In the genomic region with DNA sequence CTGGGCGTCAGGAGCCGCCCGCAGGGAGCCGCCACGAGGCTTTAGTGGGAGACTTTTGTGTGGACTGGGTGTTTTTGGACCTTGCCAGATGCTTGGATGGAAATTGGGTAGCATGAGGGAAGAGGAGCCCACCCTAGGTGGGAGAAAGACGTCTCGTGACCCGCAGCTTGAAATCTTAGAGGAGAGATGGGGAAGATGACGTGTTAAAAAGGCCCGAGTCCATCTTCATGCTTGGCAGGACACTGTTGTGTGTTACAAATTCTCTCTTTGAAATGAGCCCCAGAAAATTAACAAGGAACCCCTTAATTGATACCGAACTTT, we compare ENCODE assay signal across 7 mouse cellular contexts. TPM values are rescaled to one million over a fixed set of nuclear protein-coding genes. Genes with fewer than 3 reads are reported as not detected.
DNase-seq lines count a peak whose midpoint lies in the region; ATAC-seq and TF ChIP-seq lines count a peak whose summit lies in the region.

No protein-coding gene starts in this region.

- no peak for TF ChIP-seq EP300 in lung, postnatal 0 days (IDR thresholded peaks at IDR 0.05)

- TF ChIP-seq CTCF in lung, postnatal 0 days (IDR thresholded peaks at IDR 0.05), result no peak

- H3K4me1 ChIP-seq in lung, postnatal 0 days (ENCODE audit: insufficient read depth, low read depth, low read length), result peaks cover 14% of the 10 kb centered on the region; the same call in 1 of the 2 replicates
- peaks cover 16% of the 10 kb centered on the region for H3K4me1 ChIP-seq in limb, embryonic 12.5 days (replicated peaks)
- peaks cover 14% of the 10 kb centered on the region for H3K4me1 ChIP-seq in stomach, embryonic 14.5 days (ENCODE audit: control insufficient read depth, insufficient read depth, low read length)

- H3K27me3 ChIP-seq in lung, postnatal 0 days (replicated peaks; ENCODE audit: insufficient read depth, low read length), result no peaks in the 10 kb centered on the region
- no peaks in the 10 kb centered on the region for H3K27me3 ChIP-seq in limb, embryonic 12.5 days
- H3K27me3 ChIP-seq in stomach, embryonic 14.5 days (ENCODE audit: control insufficient read depth, insufficient read depth, low read length), result no peaks in the 10 kb centered on the region

- peak overlapping the region; percentile 89 for H3K9ac ChIP-seq in lung, postnatal 0 days (replicated peaks; ENCODE audit: low read depth)
- H3K9ac ChIP-seq in limb, embryonic 12.5 days (replicated peaks), result peak overlapping the region; percentile 94
- H3K9ac ChIP-seq in stomach, embryonic 14.5 days (replicated peaks; ENCODE audit: low read depth, low read length), result peak overlapping the region; percentile 86

- DNase-seq in lung, postnatal 0 days (ENCODE audit: low spot score), result no peak
- DNase-seq in lung, postnatal 14 days, result no peak
- no peak for DNase-seq in adrenal gland, adult 18-20 months (ENCODE audit: low spot score in 2 of 2)
- DNase-seq in right cerebral cortex, postnatal 36 days (ENCODE audit: low spot score in 2 of 2), result no peak

- ATAC-seq in lung, postnatal 0 days, result no peak
- peak; percentile 11; the same call in 1 of the 2 replicates for ATAC-seq in erythroblast, adult 5-6 weeks (replicated peaks; ENCODE audit: low FRiP score, poor library complexity, severe bottlenecking)
- no peak for ATAC-seq in limb, embryonic 12.5 days (ENCODE audit: insufficient number of reproducible peaks, insufficient read depth, low FRiP score, low TSS enrichment, low read depth)
- no peak for ATAC-seq in stomach, embryonic 14.5 days (ENCODE audit: insufficient number of reproducible peaks, insufficient read depth, low FRiP score, low read depth)

- H3K9me3 ChIP-seq in lung, postnatal 0 days (ENCODE audit: low read length), result no peaks in the 10 kb centered on the region
- 0 out of 2 replicates have a peak, but pooled peaks cover 3% of the 10 kb centered on the region for H3K9me3 ChIP-seq in limb, embryonic 12.5 days
- 0 out of 2 replicates have a peak, but pooled peaks cover 4% of the 10 kb centered on the region for H3K9me3 ChIP-seq in stomach, embryonic 14.5 days (ENCODE audit: control insufficient read depth, low read depth, low read length)

- peaks cover 19% of the 10 kb centered on the region; the same call in 1 of the 2 replicates for H3K36me3 ChIP-seq in lung, postnatal 0 days (ENCODE audit: insufficient read depth, low read length)
- H3K36me3 ChIP-seq in limb, embryonic 12.5 days, result peaks cover 38% of the 10 kb centered on the region
- peaks cover 30% of the 10 kb centered on the region for H3K36me3 ChIP-seq in stomach, embryonic 14.5 days (ENCODE audit: control insufficient read depth, insufficient read depth, low read length)

- H3K4me3 ChIP-seq in lung, postnatal 0 days (ENCODE audit: low read depth, low read length), result peak overlapping the region; percentile 85
- peak overlapping the region; percentile 81 for H3K4me3 ChIP-seq in limb, embryonic 12.5 days (replicated peaks)
- peak overlapping the region; percentile 84 for H3K4me3 ChIP-seq in stomach, embryonic 14.5 days (ENCODE audit: low read depth, low read length)

- peak overlapping the region; percentile 98 for H3K27ac ChIP-seq in lung, postnatal 0 days (ENCODE audit: low read length)
- H3K27ac ChIP-seq in limb, embryonic 12.5 days, result peak overlapping the region; percentile 98
- H3K27ac ChIP-seq in stomach, embryonic 14.5 days (ENCODE audit: low read length), result peak overlapping the region; percentile 97; the same call in 1 of the 2 replicates

- 6% methylated on average over 11 of the region's 11 CpGs for WGBS in lung, postnatal 0 days
- 5% methylated on average over 11 of the region's 11 CpGs for WGBS in limb, embryonic 12.5 days
- WGBS in stomach, embryonic 14.5 days, result 6% methylated on average over 11 of the region's 11 CpGs

- peak overlapping the region; percentile 79 for H3K4me2 ChIP-seq in lung, postnatal 0 days (replicated peaks; ENCODE audit: low read depth, low read length)
- peak overlapping the region; percentile 73 for H3K4me2 ChIP-seq in limb, embryonic 12.5 days
- peak overlapping the region; percentile 68 for H3K4me2 ChIP-seq in stomach, embryonic 14.5 days (replicated peaks; ENCODE audit: low read depth, low read length)

RNA-seq across cellular contexts. Expression of gene Slc9a8, which starts 0.6 kb away (rescaled TPM):
- polyA plus RNA-seq in lung, postnatal 0 days (2015; fragmentation: Nextera tagmentation; extraction: Ambion mirVana), result 9.2 and 9.8 TPM in 2 replicates
- total RNA-seq in erythroblast, adult 5-6 weeks (2015; ENCODE audit: low replicate concordance), result 123 and 129 TPM in 2 replicates
- 111 and 194 TPM in 2 replicates for total RNA-seq in erythroblast, adult 5-6 weeks (2017; ENCODE audit: low replicate concordance)
- 24.9 and 27.0 TPM in 2 replicates for polyA plus RNA-seq in limb, embryonic 12.5 days (2016; fragmentation: Nextera tagmentation; extraction: Ambion mirVana)
- polyA plus RNA-seq in stomach, embryonic 14.5 days (2014; fragmentation: Nextera tagmentation; extraction: Ambion mirVana), result 26.2 and 27.5 TPM in 2 replicates
- 10 to 100 TPM; 32.6 to 33.1 TPM for total RNA-seq in adrenal gland, adult 18-20 months (2021)
